Mouse (Mus musculus): ENCODE results near the gene Mknk1. TPM values are rescaled to one million over a fixed set of nuclear protein-coding genes. Genes with fewer than 3 reads are reported as not detected.

The Mknk1 gene
- polyA plus RNA-seq, 1 experiment from 2014 or later, result 28.1 TPM

DNA sequence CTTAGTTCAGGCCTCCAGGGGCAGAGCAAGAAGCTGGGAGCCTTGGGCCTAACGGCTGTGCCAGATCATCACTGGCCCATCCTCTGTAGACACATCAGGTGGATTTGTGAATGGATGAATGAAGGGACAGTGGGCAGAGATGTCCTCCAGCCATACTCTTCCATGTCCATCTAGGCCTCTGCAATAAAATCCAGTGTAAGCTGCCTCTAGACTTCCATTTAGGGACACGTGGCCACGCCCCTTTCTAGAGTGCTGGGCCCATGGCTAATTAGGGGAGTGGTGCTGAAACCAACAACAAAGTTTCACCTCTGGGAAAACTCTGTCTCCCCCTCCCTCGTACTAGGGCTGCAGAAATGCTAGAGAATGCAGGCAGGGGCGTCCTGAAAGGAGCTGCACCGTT lies 51.1 kb downstream of the Mknk1 start:
- Histone ChIP-seq H3K27me3 (ENCODE audit: control insufficient read depth, insufficient read depth, low read depth, low read length) (peaks cover 20% of the 10 kb centered on the region), H3K4me2 (ENCODE audit: low read depth, low read length) (peak overlapping the region; percentile 48), H3K4me3 (ENCODE audit: low read length) (peak overlapping the region; percentile 23), H3K4me1 (replicated peaks; ENCODE audit: control insufficient read depth, insufficient read depth, low read length) (no peaks in the 10 kb centered on the region), H3K9me3 (ENCODE audit: control insufficient read depth, low read length) (no peaks in the 10 kb centered on the region), H3K9ac (ENCODE audit: low read length) (no peak overlapping the region), H3K27ac (ENCODE audit: low read length) (no peak overlapping the region), H3K36me3 (ENCODE audit: control insufficient read depth, insufficient read depth, low read length) (no peaks in the 10 kb centered on the region)
- 12% methylated on average over 6 of the region's 6 CpGs for WGBS
- ATAC-seq (ENCODE audit: low read depth), result peak; percentile 28; the same call in 1 of the 2 replicates

DNA sequence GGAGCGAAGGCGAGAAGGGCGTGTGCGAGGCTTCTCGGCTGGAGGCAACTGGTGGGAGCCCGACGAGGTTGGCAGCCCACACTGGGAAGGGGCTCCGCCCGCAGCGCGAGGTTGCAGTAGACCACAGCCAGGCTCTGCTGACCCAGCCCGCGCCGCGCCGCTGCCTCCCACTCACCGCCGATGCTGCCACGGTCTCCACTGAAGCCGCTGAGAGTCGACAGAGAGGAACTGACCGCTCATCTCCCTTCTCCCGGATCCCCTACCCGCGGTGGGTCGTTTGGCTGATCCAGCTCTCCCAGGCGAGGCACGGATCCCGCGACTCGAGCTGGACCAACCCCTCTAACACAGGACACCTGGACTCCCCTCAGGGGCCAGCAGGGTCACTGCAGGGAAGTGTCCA lies 51.6 kb downstream of the Mknk1 start, which contains the start of gene 6430628N08Rik:
TSS of gene 6430628N08Rik (plus strand) at position 113 of the 400 bp plus-strand sequence.
- Histone ChIP-seq H3K27me3 (ENCODE audit: control insufficient read depth, insufficient read depth, low read depth, low read length) (peaks cover 20% of the 10 kb centered on the region), H3K4me3 (ENCODE audit: low read length) (peak within 1 kb of the TSS; percentile 23), H3K9me3 (ENCODE audit: control insufficient read depth, low read length) (no peaks in the 10 kb centered on the region), H3K27ac (ENCODE audit: low read length) (no peak within 1 kb of the TSS), H3K9ac (ENCODE audit: low read length) (no peak within 1 kb of the TSS), H3K4me1 (replicated peaks; ENCODE audit: control insufficient read depth, insufficient read depth, low read length) (no peaks in the 10 kb centered on the region), H3K4me2 (ENCODE audit: low read depth, low read length) (peak within 1 kb of the TSS; percentile 48), H3K36me3 (ENCODE audit: control insufficient read depth, insufficient read depth, low read length) (no peaks in the 10 kb centered on the region)
- 2% methylated on average over 31 of the region's 31 CpGs for WGBS
- ATAC-seq (ENCODE audit: low read depth), result no peak

DNA sequence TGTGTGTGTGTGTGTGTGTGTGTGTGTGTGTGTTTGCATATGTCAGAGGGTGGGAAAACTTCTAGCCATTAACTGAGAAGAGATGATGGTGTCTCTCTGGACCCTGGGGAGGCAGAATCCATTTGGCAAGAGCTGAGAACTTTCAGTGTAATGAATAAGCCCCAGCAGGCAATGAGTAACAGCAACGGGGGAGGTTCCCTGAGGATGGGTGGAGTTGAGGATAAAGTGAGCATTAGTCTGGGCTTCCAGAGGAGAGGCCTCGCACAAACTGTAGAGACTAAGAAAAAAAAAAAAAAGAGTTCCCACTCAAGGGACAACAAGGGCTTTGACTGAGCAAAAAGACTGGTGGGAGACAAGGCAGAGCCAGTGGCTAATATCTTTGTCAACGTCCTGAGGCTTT lies 55.3 kb downstream of the Mknk1 start:
- Histone ChIP-seq H3K4me2 (ENCODE audit: low read depth, low read length) (no peak overlapping the region), H3K4me3 (ENCODE audit: low read length) (no peak overlapping the region), H3K36me3 (ENCODE audit: control insufficient read depth, insufficient read depth, low read length) (no peaks in the 10 kb centered on the region), H3K9me3 (ENCODE audit: control insufficient read depth, low read length) (no peaks in the 10 kb centered on the region), H3K27me3 (ENCODE audit: control insufficient read depth, insufficient read depth, low read depth, low read length) (peaks cover 53% of the 10 kb centered on the region), H3K4me1 (replicated peaks; ENCODE audit: control insufficient read depth, insufficient read depth, low read length) (no peaks in the 10 kb centered on the region), H3K27ac (ENCODE audit: low read length) (no peak overlapping the region), H3K9ac (ENCODE audit: low read length) (no peak overlapping the region)
- no peak for ATAC-seq (ENCODE audit: low read depth)
- WGBS, result 15% methylated on average over 3 of the region's 3 CpGs

DNA sequence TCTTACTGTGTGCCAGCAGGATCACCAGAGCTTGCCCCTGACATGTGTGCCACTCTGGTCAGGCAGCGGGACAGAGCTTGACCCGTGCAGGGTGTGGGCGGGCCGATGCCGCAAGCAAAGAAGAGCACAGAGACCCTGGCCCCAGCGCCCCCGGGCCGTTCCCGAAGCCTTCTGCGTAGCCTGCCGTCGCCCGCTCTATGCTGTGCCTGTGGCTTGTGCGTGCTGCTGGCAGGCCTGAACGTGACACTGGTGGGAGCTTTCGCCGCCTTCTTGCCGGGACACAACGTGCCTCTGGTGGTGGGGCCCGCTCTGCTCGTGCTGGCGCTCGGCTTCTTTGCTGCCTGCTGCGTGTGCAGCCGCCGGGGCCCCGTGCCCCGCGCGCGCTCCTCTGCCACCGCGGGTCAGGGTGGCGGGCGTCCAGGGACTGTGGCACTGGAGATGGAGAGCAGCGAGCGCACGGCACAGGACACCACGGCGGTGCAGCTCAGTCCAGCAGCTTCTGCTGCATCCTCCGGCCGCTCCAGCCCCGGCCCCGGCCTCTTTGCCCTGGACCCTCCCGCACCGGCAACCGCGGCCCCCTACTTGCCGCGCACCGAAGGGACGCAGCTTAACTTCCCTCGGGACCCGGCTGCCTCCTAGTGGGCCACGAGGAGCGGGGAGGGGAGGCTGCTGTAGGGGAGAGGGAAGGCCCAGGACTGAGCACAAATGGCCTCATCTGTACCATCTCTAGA lies 59.1 kb downstream of the Mknk1 start:
- no peak overlapping the region for H3K27ac ChIP-seq (ENCODE audit: low read length)
- no peaks in the 10 kb centered on the region for H3K4me1 ChIP-seq (replicated peaks; ENCODE audit: control insufficient read depth, insufficient read depth, low read length)
- WGBS, result 2% methylated on average over 51 of the region's 56 CpGs
- no peaks in the 10 kb centered on the region for H3K9me3 ChIP-seq (ENCODE audit: control insufficient read depth, low read length)
- H3K4me3 ChIP-seq (ENCODE audit: low read length), result peak overlapping the region; percentile 39
- ATAC-seq (ENCODE audit: low read depth), result peak; percentile 52
- 0 out of 2 replicates have a peak overlapping the region, but pooled peaks have one; percentile 17 for H3K9ac ChIP-seq (ENCODE audit: low read length)
- peak overlapping the region; percentile 63 for H3K4me2 ChIP-seq (ENCODE audit: low read depth, low read length)
- H3K36me3 ChIP-seq (ENCODE audit: control insufficient read depth, insufficient read depth, low read length), result no peaks in the 10 kb centered on the region
- peaks cover 48% of the 10 kb centered on the region for H3K27me3 ChIP-seq (ENCODE audit: control insufficient read depth, insufficient read depth, low read depth, low read length)

DNA sequence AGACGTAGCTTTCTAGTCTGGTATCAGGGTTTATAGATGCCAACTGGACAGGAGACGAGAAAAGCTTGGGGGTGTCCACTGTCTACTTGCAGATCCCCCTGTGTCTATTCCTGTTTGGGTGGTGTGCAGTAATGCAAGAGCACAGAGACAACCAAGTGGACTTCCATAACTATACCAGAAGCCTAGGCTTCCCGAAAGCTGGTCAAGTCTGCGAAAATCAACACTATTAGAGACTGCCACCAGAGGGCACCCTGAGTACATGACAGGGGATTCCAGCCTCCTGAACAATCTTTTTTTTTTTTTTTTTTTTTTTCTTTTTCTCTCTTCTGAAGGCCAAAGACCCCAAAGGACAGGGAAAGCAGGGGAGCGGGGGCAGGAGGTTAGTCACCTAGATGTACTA lies 63.8 kb downstream of the Mknk1 start:
- no peak overlapping the region for H3K4me3 ChIP-seq (ENCODE audit: low read length)
- peaks cover 37% of the 10 kb centered on the region for H3K27me3 ChIP-seq (ENCODE audit: control insufficient read depth, insufficient read depth, low read depth, low read length)
- no peak; the same call in 1 of the 2 replicates for ATAC-seq (ENCODE audit: low read depth)
- WGBS, result 16% methylated on average over 5 of the region's 5 CpGs
- no peaks in the 10 kb centered on the region for H3K36me3 ChIP-seq (ENCODE audit: control insufficient read depth, insufficient read depth, low read length)
- no peak overlapping the region for H3K4me2 ChIP-seq (ENCODE audit: low read depth, low read length)
- H3K27ac ChIP-seq (ENCODE audit: low read length), result no peak overlapping the region
- no peaks in the 10 kb centered on the region for H3K9me3 ChIP-seq (ENCODE audit: control insufficient read depth, low read length)
- no peaks in the 10 kb centered on the region for H3K4me1 ChIP-seq (replicated peaks; ENCODE audit: control insufficient read depth, insufficient read depth, low read length)
- H3K9ac ChIP-seq (ENCODE audit: low read length), result no peak overlapping the region

DNA sequence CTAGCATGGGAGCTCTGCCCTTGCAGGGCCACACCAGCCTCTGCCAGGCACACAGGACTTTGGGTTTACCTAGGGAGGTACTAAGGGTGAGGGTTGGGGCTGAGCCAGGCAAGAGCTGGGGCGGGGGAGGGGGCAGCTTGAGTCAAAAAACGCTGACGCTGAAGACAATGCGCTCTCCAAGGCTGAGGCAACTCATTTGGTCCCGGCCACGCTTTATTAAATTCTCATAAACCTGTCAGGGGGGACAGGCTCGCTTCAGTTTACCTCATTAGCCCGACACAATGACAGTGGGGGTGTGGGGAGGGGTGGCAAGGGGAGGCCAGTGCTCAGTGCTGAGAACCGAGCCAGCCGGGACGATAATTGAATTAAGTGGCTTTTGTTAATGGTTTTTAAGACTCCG lies 65.4 kb downstream of the Mknk1 start:
- Histone ChIP-seq H3K9ac (ENCODE audit: low read length) (no peak overlapping the region), H3K27ac (ENCODE audit: low read length) (no peak overlapping the region), H3K4me3 (ENCODE audit: low read length) (no peak overlapping the region), H3K9me3 (ENCODE audit: control insufficient read depth, low read length) (no peaks in the 10 kb centered on the region), H3K4me1 (replicated peaks; ENCODE audit: control insufficient read depth, insufficient read depth, low read length) (no peaks in the 10 kb centered on the region), H3K4me2 (ENCODE audit: low read depth, low read length) (no peak overlapping the region), H3K36me3 (ENCODE audit: control insufficient read depth, insufficient read depth, low read length) (no peaks in the 10 kb centered on the region), H3K27me3 (ENCODE audit: control insufficient read depth, insufficient read depth, low read depth, low read length) (peaks cover 22% of the 10 kb centered on the region)
- 16% methylated on average over 12 of the region's 12 CpGs for WGBS
- ATAC-seq (ENCODE audit: low read depth), result no peak

DNA sequence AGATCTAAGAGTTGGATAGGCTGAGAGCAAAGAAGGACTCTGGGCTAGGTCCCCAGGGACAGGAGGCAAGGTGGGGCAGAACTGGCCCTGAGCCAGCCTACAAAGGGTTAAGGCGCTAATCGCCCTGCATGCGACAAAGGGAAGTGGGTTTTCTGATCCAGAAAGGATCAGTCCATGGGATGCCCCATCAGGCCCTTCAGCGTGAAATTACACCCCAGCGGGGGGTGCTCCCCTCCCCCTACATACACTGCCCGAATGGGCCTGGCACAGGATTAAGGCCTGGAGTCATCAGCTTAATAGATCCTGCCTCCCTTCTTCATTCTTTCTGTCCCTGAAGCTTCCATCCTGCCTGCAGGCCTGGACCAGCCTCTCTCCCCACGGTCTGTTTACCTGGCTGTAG lies 66.7 kb downstream of the Mknk1 start:
- ATAC-seq (ENCODE audit: low read depth), result no peak
- Histone ChIP-seq H3K9me3 (ENCODE audit: control insufficient read depth, low read length) (no peaks in the 10 kb centered on the region), H3K27ac (ENCODE audit: low read length) (no peak overlapping the region), H3K9ac (ENCODE audit: low read length) (no peak overlapping the region), H3K4me3 (ENCODE audit: low read length) (no peak overlapping the region), H3K27me3 (ENCODE audit: control insufficient read depth, insufficient read depth, low read depth, low read length) (peaks cover 14% of the 10 kb centered on the region), H3K36me3 (ENCODE audit: control insufficient read depth, insufficient read depth, low read length) (no peaks in the 10 kb centered on the region), H3K4me2 (ENCODE audit: low read depth, low read length) (no peak overlapping the region), H3K4me1 (replicated peaks; ENCODE audit: control insufficient read depth, insufficient read depth, low read length) (no peaks in the 10 kb centered on the region)
- WGBS, result 23% methylated on average over 7 of the region's 7 CpGs

DNA sequence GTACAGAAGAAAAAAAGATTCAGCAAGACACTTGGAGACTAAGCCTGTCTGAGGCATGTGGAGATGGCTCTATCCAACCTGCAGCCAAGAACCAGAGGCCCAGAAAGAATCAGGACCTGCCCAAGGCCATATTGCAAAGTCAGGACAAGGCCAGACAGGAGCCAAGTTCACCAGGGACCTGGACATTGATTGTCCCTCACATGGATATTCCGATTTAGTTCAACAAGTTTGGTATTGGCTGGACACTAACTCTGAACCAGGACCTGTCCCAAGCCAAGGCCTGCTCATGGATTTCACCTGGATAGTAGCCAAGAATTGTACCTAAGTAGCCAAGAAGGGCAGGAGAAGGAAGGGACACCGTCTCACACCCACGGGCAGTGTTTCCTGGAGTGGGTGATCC lies 67.8 kb downstream of the Mknk1 start:
- 56% methylated on average over 3 of the region's 3 CpGs for WGBS
- no peaks in the 10 kb centered on the region for H3K4me1 ChIP-seq (replicated peaks; ENCODE audit: control insufficient read depth, insufficient read depth, low read length)
- H3K4me2 ChIP-seq (ENCODE audit: low read depth, low read length), result no peak overlapping the region
- no peaks in the 10 kb centered on the region for H3K36me3 ChIP-seq (ENCODE audit: control insufficient read depth, insufficient read depth, low read length)
- no peak for ATAC-seq (ENCODE audit: low read depth)
- H3K27me3 ChIP-seq (ENCODE audit: control insufficient read depth, insufficient read depth, low read depth, low read length), result peaks cover 14% of the 10 kb centered on the region; the same call in 1 of the 2 replicates
- no peak overlapping the region for H3K27ac ChIP-seq (ENCODE audit: low read length)
- H3K9ac ChIP-seq (ENCODE audit: low read length), result no peak overlapping the region
- H3K9me3 ChIP-seq (ENCODE audit: control insufficient read depth, low read length), result no peaks in the 10 kb centered on the region
- no peak overlapping the region for H3K4me3 ChIP-seq (ENCODE audit: low read length)

DNA sequence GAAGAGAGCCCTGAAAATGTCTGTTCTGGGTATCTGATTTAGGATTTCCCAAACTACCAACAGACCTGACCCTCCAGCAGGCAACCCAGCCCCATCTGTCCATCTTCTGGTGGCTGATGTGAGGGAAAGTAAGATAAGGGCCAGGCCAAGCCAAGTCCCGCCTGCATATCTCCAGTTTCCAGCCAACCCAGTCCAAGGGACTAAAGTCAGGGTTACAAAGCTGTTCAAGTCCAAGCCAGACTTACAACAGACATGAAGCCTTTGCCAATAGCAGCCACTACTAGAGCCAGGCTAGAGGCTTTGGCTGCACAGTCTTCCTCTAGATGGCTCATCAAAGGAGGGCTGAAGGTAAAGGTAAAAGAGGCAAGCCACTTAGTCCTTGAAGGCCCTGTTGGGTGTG lies 69.0 kb downstream of the Mknk1 start:
- Histone ChIP-seq H3K27me3 (ENCODE audit: control insufficient read depth, insufficient read depth, low read depth, low read length) (peaks cover 8% of the 10 kb centered on the region; the same call in 1 of the 2 replicates), H3K4me2 (ENCODE audit: low read depth, low read length) (no peak overlapping the region), H3K9me3 (ENCODE audit: control insufficient read depth, low read length) (no peaks in the 10 kb centered on the region), H3K27ac (ENCODE audit: low read length) (no peak overlapping the region), H3K4me1 (replicated peaks; ENCODE audit: control insufficient read depth, insufficient read depth, low read length) (no peaks in the 10 kb centered on the region), H3K4me3 (ENCODE audit: low read length) (no peak overlapping the region), H3K36me3 (ENCODE audit: control insufficient read depth, insufficient read depth, low read length) (no peaks in the 10 kb centered on the region), H3K9ac (ENCODE audit: low read length) (no peak overlapping the region)
- no peak for ATAC-seq (ENCODE audit: low read depth)
- 33% methylated on average over 1 of the region's 1 CpGs for WGBS
